Mouse (Mus musculus) embryonic facial prominence, embryonic 11.5 days (tissue): ENCODE results near the gene Gnat2. TPM values are rescaled to one million over a fixed set of nuclear protein-coding genes. Genes with fewer than 3 reads are reported as not detected.

Source experiments
- ATAC-seq: fragments of 200-750 bp; cut with Nextera tagmentation; replicated peaks from 2 replicates; pipeline ENCODE4 v1.8.0; 2017; ENCODE audit warnings: low read depth; ENCODE audit not compliant: insufficient number of reproducible peaks, low FRiP score, low TSS enrichment
- DNase-seq: peaks from one replicate; pipeline ENCODE4 v3.0.0-alpha.2; 2015; ENCODE audit warnings: low spot score
- H3K27ac ChIP-seq: fragments of 300-500 bp; sonication (generic); replicated peaks from 2 replicates; pipeline ENCODE4 v1.5.1; 2014; ENCODE audit warnings: mild to moderate bottlenecking, low read depth, low read length, control low read depth
- H3K27me3 ChIP-seq: fragments of 300-500 bp; sonication (generic); 2 replicates; pipeline ENCODE4 v1.6.1; 2014; ENCODE audit warnings: mild to moderate bottlenecking, low read length, moderate library complexity, mixed read lengths; ENCODE audit not compliant: control insufficient read depth, insufficient read depth
- H3K36me3 ChIP-seq: fragments of 300-500 bp; sonication (generic); replicated peaks from 2 replicates; pipeline ENCODE4 v1.6.1; 2014; ENCODE audit warnings: low read depth, mild to moderate bottlenecking, low read length, moderate library complexity, mixed read lengths; ENCODE audit not compliant: control insufficient read depth, insufficient read depth
- H3K4me1 ChIP-seq: fragments of 300-500 bp; sonication (generic); 2 replicates; pipeline ENCODE4 v1.6.1; 2014; ENCODE audit warnings: low read length, mixed read lengths; ENCODE audit not compliant: control insufficient read depth, insufficient read depth
- H3K4me2 ChIP-seq: fragments of 300-500 bp; sonication (generic); 2 replicates; pipeline ENCODE4 v1.6.1; 2014; ENCODE audit warnings: low read depth, mild to moderate bottlenecking, control low read depth, low read length, moderate library complexity
- H3K4me3 ChIP-seq: fragments of 300-500 bp; sonication (generic); 2 replicates; pipeline ENCODE4 v1.5.1; 2014; ENCODE audit warnings: low read depth, low read length, control low read depth
- H3K9ac ChIP-seq: fragments of 300-500 bp; sonication (generic); replicated peaks from 2 replicates; pipeline ENCODE4 v1.6.1; 2014; ENCODE audit warnings: mild to moderate bottlenecking, control low read depth, low read length
- H3K9me3 ChIP-seq: fragments of 300-500 bp; sonication (generic); replicated peaks from 2 replicates; pipeline ENCODE4 v1.6.1; 2016; ENCODE audit warnings: mild to moderate bottlenecking, low read length, inconsistent platforms, mixed read lengths; ENCODE audit not compliant: control insufficient read depth
- WGBS: fragments of 180-500 bp; shearing (Covaris S2); extraction: QIAGEN DNeasy Blood & Tissue Kit; methylation state at CpG from one replicate; pipeline ENCODE4 v1.1.7; 2014; 5-methylcytosine and 5-hydroxymethylcytosine counted together
- polyA plus RNA-seq: library from polyadenylated mRNA; unstranded; fragments of >200 nt; fragmentation: Nextera tagmentation; extraction: Ambion mirVana; gene quantifications from 2 replicates; pipeline ENCODE4 v1.2.1, GENCODE M21; 2014

Gnat2 gene
- polyA plus RNA-seq, 1 experiment from 2014 or later = 0.93 TPM

- DNase-seq (no peak), ATAC-seq (no peak)
- no peak overlapping the region for H3K27ac ChIP-seq
- 87% methylated on average over 1 of the region's 1 CpGs for WGBS
- no peaks in the 10 kb centered on the region for H3K4me1 ChIP-seq
- H3K27me3 ChIP-seq = no peaks in the 10 kb centered on the region
- no peak overlapping the region for H3K4me2 ChIP-seq
- no peak overlapping the region for H3K9ac ChIP-seq
- H3K4me3 ChIP-seq = no peak overlapping the region
- no peaks in the 10 kb centered on the region for H3K36me3 ChIP-seq
- H3K9me3 ChIP-seq = no peaks in the 10 kb centered on the region
Measured at GRCm38 (mm10) chr3:108094146-108094545, 1.6 kb downstream of the Gnat2 start.

GRCm38 (mm10) chr3:108094976-108095760 is 2.6 kb downstream of the Gnat2 start:
- no peaks in the 10 kb centered on the region for H3K4me1 ChIP-seq
- H3K4me3 ChIP-seq = no peak overlapping the region
- H3K4me2 ChIP-seq = no peak overlapping the region
- 91% methylated on average over 12 of the region's 12 CpGs for WGBS
- no peak for DNase-seq
- H3K36me3 ChIP-seq = no peaks in the 10 kb centered on the region
- no peaks in the 10 kb centered on the region for H3K27me3 ChIP-seq
- no peak overlapping the region for H3K9ac ChIP-seq
- ATAC-seq = no peak
- H3K9me3 ChIP-seq = no peaks in the 10 kb centered on the region
- no peak overlapping the region for H3K27ac ChIP-seq

GRCm38 (mm10) chr3:108096226-108096625 is 3.6 kb downstream of the Gnat2 start:
- WGBS = 77% methylated on average over 8 of the region's 8 CpGs
- ATAC-seq (no peak), DNase-seq (no peak)
- Histone ChIP-seq H3K27ac (no peak overlapping the region), H3K4me3 (no peak overlapping the region), H3K36me3 (no peaks in the 10 kb centered on the region), H3K4me1 (no peaks in the 10 kb centered on the region), H3K4me2 (no peak overlapping the region), H3K9ac (no peak overlapping the region), H3K9me3 (no peaks in the 10 kb centered on the region), H3K27me3 (no peaks in the 10 kb centered on the region)

- Histone ChIP-seq H3K4me3 (no peak overlapping the region), H3K27ac (no peak overlapping the region), H3K9me3 (no peaks in the 10 kb centered on the region), H3K9ac (no peak overlapping the region), H3K27me3 (no peaks in the 10 kb centered on the region), H3K4me2 (no peak overlapping the region), H3K36me3 (no peaks in the 10 kb centered on the region), H3K4me1 (no peaks in the 10 kb centered on the region)
- no peak for ATAC-seq
- DNase-seq = no peak
- 93% methylated on average over 10 of the region's 10 CpGs for WGBS
Measured at GRCm38 (mm10) chr3:108096726-108097125, 4.1 kb downstream of the Gnat2 start.

GRCm38 (mm10) chr3:108097656-108098055 is 5.1 kb downstream of the Gnat2 start:
- H3K9me3 ChIP-seq = no peaks in the 10 kb centered on the region
- no peak for ATAC-seq
- H3K36me3 ChIP-seq = no peaks in the 10 kb centered on the region
- H3K27ac ChIP-seq = no peak overlapping the region
- no peak overlapping the region for H3K4me2 ChIP-seq
- 74% methylated on average over 8 of the region's 8 CpGs for WGBS
- no peaks in the 10 kb centered on the region for H3K27me3 ChIP-seq
- H3K4me3 ChIP-seq = no peak overlapping the region
- no peak overlapping the region for H3K9ac ChIP-seq
- no peak for DNase-seq
- H3K4me1 ChIP-seq = no peaks in the 10 kb centered on the region

DNA sequence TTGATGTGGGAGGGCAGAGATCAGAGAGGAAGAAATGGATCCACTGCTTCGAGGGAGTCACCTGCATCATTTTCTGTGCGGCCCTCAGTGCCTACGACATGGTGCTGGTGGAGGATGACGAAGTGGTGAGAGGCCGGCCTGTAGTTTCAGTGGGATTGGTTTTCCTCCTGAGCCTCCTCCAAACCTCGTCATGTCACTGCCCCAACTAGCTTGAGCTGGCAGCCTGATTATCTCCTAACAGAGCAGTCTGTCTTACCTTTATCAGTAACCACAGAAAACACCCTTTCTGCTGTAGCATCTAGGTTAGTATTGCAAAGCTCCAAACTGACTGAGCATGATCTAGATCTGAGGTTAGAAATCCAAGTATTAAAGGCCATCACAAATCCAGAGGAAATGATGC is 5.7 kb downstream of the Gnat2 start:
- Histone ChIP-seq H3K36me3 (no peaks in the 10 kb centered on the region), H3K27me3 (no peaks in the 10 kb centered on the region), H3K9me3 (no peaks in the 10 kb centered on the region), H3K4me3 (no peak overlapping the region), H3K9ac (no peak overlapping the region), H3K4me2 (no peak overlapping the region), H3K27ac (no peak overlapping the region), H3K4me1 (no peaks in the 10 kb centered on the region)
- ATAC-seq = no peak
- WGBS = 75% methylated on average over 6 of the region's 6 CpGs
- DNase-seq = no peak

DNA sequence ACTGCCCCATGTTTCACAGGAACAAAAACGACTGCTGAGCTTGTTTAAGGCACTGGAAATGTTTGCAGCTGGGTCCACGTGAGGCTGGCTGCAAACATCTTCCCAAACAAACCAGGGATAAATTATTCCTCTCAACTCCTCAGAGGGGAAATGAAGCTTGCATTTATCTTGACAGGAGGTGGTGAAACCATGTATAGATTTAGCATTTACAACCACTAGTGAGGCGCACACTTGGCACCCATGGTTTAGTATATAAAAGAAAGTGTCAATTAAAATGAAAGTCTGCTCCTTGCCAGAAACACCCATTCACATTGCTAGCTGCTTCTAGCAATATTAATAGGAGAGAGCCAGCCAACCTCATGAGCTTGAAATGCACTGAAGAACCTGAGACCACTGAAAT is 9.0 kb downstream of the Gnat2 start:
- 62% methylated on average over 3 of the region's 3 CpGs for WGBS
- ATAC-seq (no peak), DNase-seq (no peak)
- no peaks in the 10 kb centered on the region for H3K36me3 ChIP-seq
- H3K27me3 ChIP-seq = no peaks in the 10 kb centered on the region
- no peak overlapping the region for H3K9ac ChIP-seq
- H3K4me2 ChIP-seq = no peak overlapping the region
- no peaks in the 10 kb centered on the region for H3K4me1 ChIP-seq
- H3K4me3 ChIP-seq = no peak overlapping the region
- no peak overlapping the region for H3K27ac ChIP-seq
- H3K9me3 ChIP-seq = no peaks in the 10 kb centered on the region

DNA sequence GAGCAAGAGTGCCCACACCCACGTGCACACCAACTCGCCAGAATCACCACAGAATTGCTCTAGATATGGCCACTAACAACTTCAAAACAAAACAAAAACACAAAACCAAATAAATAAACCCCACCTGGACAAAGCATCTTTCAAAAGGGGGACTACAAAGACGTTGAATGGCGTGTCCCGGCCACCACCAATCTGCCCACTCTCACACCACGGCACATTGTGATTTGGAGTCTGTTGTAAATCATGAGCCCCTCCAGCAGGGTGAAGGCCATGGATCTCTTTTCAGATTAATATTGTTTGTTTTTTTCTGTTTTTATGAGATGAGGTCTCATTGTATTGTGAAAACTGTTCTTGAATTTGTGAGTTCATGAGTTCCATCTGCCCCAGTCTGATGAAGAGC is 9.5 kb downstream of the Gnat2 start:
- Histone ChIP-seq H3K36me3 (no peaks in the 10 kb centered on the region), H3K9me3 (no peaks in the 10 kb centered on the region), H3K27ac (no peak overlapping the region), H3K4me1 (no peaks in the 10 kb centered on the region), H3K4me2 (no peak overlapping the region), H3K4me3 (no peak overlapping the region), H3K9ac (no peak overlapping the region), H3K27me3 (no peaks in the 10 kb centered on the region)
- WGBS = 92% methylated on average over 6 of the region's 6 CpGs
- DNase-seq (no peak), ATAC-seq (no peak)
